Mouse (Mus musculus): ENCODE measurements around the gene C87436.

Gene C87436

GRCm38 (mm10) chr6:86516021-86516420, 77.8 kb downstream of the C87436 start:
- DNase-seq, result no peak

DNA sequence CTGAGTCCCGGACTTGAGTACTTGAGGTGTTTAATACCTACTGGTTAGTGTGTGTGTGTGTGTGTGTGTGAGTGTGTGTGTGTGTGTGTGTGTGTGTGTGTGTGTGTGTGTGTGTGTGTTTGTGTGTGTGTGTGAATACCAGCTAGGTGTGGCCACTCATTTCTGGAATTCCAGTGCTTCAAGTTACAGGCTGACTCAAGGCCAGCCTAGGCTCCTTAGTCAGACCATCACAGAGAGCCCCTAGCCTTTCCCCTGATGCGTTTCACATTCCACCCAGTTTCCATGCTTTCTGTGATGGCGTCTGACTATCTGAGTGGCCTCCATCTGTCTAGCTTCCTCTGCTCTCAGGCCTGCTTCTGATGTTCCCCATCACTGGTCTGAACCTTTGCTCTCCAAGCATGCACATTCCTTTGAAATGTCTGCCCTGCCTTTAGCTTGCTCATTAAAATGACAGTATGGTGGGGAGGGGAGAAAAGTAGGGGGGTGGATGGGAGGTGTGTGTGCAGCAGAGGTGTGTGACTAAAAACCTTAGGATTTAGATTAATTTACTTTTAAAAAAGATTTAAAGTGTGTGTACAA, 81.7 kb downstream of the C87436 start:
- no peak for DNase-seq

- DNase-seq, result no peak
Measured at GRCm38 (mm10) chr6:86522001-86522911, 84.1 kb downstream of the C87436 start.

Data from liver (tissue).